Mouse (Mus musculus): Measurements from ENCODE around the gene Nol3. TPM values are rescaled to one million over a fixed set of nuclear protein-coding genes. Genes with fewer than 3 reads are reported as not detected.

Gene Nol3
- polyA plus RNA-seq, 1 experiment from 2014 or later, result 1.2 TPM

- H3K4me1 ChIP-seq (replicated peaks; ENCODE audit: control insufficient read depth, insufficient read depth), result no peaks in the 10 kb centered on the region
- TF ChIP-seq EP300 (optimal IDR thresholded peaks at IDR 0.05), result no peak
- H3K36me3 ChIP-seq (ENCODE audit: control insufficient read depth, insufficient read depth, low read length), result no peaks in the 10 kb centered on the region
- H3K9me3 ChIP-seq (ENCODE audit: control insufficient read depth, low read length), result no peaks in the 10 kb centered on the region
- H3K4me2 ChIP-seq (replicated peaks; ENCODE audit: low read depth), result no peak overlapping the region
- ATAC-seq (ENCODE audit: low FRiP score, low TSS enrichment), result no peak
- no peak overlapping the region for H3K27ac ChIP-seq (replicated peaks)
- no peaks in the 10 kb centered on the region for H3K27me3 ChIP-seq (ENCODE audit: control insufficient read depth, insufficient read depth, low read length)
- no peak for DNase-seq (ENCODE audit: low spot score)
- 83% methylated on average over 4 of the region's 4 CpGs for WGBS
- H3K9ac ChIP-seq (ENCODE audit: low read length), result no peak overlapping the region
- H3K4me3 ChIP-seq (ENCODE audit: low read depth, low read length), result no peak overlapping the region
Observed at GRCm38 (mm10) chr8:105282239-105282638, 6.3 kb downstream of the Nol3 start.

GRCm38 (mm10) chr8:105283074-105283473 lies 7.1 kb downstream of the Nol3 start:
- 39% methylated on average over 22 of the region's 23 CpGs for WGBS
- H3K4me1 ChIP-seq (replicated peaks; ENCODE audit: control insufficient read depth, insufficient read depth), result no peaks in the 10 kb centered on the region
- no peak overlapping the region; the same call in 1 of the 2 replicates for H3K4me2 ChIP-seq (replicated peaks; ENCODE audit: low read depth)
- H3K9ac ChIP-seq (ENCODE audit: low read length), result no peak overlapping the region
- H3K4me3 ChIP-seq (ENCODE audit: low read depth, low read length), result no peak overlapping the region
- TF ChIP-seq EP300 (optimal IDR thresholded peaks at IDR 0.05) (no peak), CTCF (IDR thresholded peaks at IDR 0.05; ENCODE audit: low read depth) (peak; percentile 90)
- H3K36me3 ChIP-seq (ENCODE audit: control insufficient read depth, insufficient read depth, low read length), result no peaks in the 10 kb centered on the region
- peak; percentile 77 for DNase-seq (ENCODE audit: low spot score)
- H3K27ac ChIP-seq (replicated peaks), result no peak overlapping the region
- no peaks in the 10 kb centered on the region for H3K27me3 ChIP-seq (ENCODE audit: control insufficient read depth, insufficient read depth, low read length)
- ATAC-seq (ENCODE audit: low FRiP score, low TSS enrichment), result peak; percentile 62
- no peaks in the 10 kb centered on the region for H3K9me3 ChIP-seq (ENCODE audit: control insufficient read depth, low read length)

- TF ChIP-seq EP300 (optimal IDR thresholded peaks at IDR 0.05), result no peak
- TF ChIP-seq CTCF (IDR thresholded peaks at IDR 0.05; ENCODE audit: low read depth), result no peak
- H3K4me1 ChIP-seq (replicated peaks; ENCODE audit: control insufficient read depth, insufficient read depth), result peaks cover 8% of the 10 kb centered on the region
- no peak overlapping the region for H3K4me3 ChIP-seq (ENCODE audit: low read depth, low read length)
- no peaks in the 10 kb centered on the region for H3K27me3 ChIP-seq (ENCODE audit: control insufficient read depth, insufficient read depth, low read length)
- no peak overlapping the region for H3K4me2 ChIP-seq (replicated peaks; ENCODE audit: low read depth)
- DNase-seq (ENCODE audit: low spot score), result no peak
- H3K9me3 ChIP-seq (ENCODE audit: control insufficient read depth, low read length), result no peaks in the 10 kb centered on the region
- no peaks in the 10 kb centered on the region for H3K36me3 ChIP-seq (ENCODE audit: control insufficient read depth, insufficient read depth, low read length)
- no peak overlapping the region for H3K27ac ChIP-seq (replicated peaks)
- no peak for ATAC-seq (ENCODE audit: low FRiP score, low TSS enrichment)
- 43% methylated on average over 12 of the region's 12 CpGs for WGBS
- no peak overlapping the region for H3K9ac ChIP-seq (ENCODE audit: low read length)
Observed at GRCm38 (mm10) chr8:105285514-105285913, 9.6 kb downstream of the Nol3 start.

- TF ChIP-seq CTCF (IDR thresholded peaks at IDR 0.05; ENCODE audit: low read depth) (no peak), EP300 (optimal IDR thresholded peaks at IDR 0.05) (no peak)
- 90% methylated on average over 4 of the region's 4 CpGs for WGBS
- H3K27me3 ChIP-seq (ENCODE audit: control insufficient read depth, insufficient read depth, low read length), result no peaks in the 10 kb centered on the region
Observed at GRCm38 (mm10) chr8:105286907-105287306, 11.0 kb downstream of the Nol3 start.

GRCm38 (mm10) chr8:105288231-105288630 lies 12.3 kb downstream of the Nol3 start:
- Histone ChIP-seq H3K4me2 (replicated peaks; ENCODE audit: low read depth) (no peak overlapping the region), H3K36me3 (ENCODE audit: control insufficient read depth, insufficient read depth, low read length) (no peaks in the 10 kb centered on the region), H3K4me1 (replicated peaks; ENCODE audit: control insufficient read depth, insufficient read depth) (peaks cover 8% of the 10 kb centered on the region), H3K9me3 (ENCODE audit: control insufficient read depth, low read length) (no peaks in the 10 kb centered on the region), H3K27ac (replicated peaks) (no peak overlapping the region), H3K9ac (ENCODE audit: low read length) (no peak overlapping the region), H3K4me3 (ENCODE audit: low read depth, low read length) (no peak overlapping the region), H3K27me3 (ENCODE audit: control insufficient read depth, insufficient read depth, low read length) (no peaks in the 10 kb centered on the region)
- TF ChIP-seq EP300 (optimal IDR thresholded peaks at IDR 0.05) (no peak), CTCF (IDR thresholded peaks at IDR 0.05; ENCODE audit: low read depth) (no peak)
- WGBS, result 80% methylated on average over 5 of the region's 5 CpGs
- ATAC-seq (ENCODE audit: low FRiP score, low TSS enrichment) (no peak), DNase-seq (ENCODE audit: low spot score) (no peak)

More at GRCm38 (mm10) chr8:105286907-105287306, 11.0 kb downstream of the Nol3 start:
- no peak for ATAC-seq (ENCODE audit: low FRiP score, low TSS enrichment)
- H3K9me3 ChIP-seq (ENCODE audit: control insufficient read depth, low read length), result no peaks in the 10 kb centered on the region
- H3K4me2 ChIP-seq (replicated peaks; ENCODE audit: low read depth), result no peak overlapping the region
- H3K36me3 ChIP-seq (ENCODE audit: control insufficient read depth, insufficient read depth, low read length), result no peaks in the 10 kb centered on the region
- DNase-seq (ENCODE audit: low spot score), result no peak
- peaks cover 8% of the 10 kb centered on the region for H3K4me1 ChIP-seq (replicated peaks; ENCODE audit: control insufficient read depth, insufficient read depth)
- H3K27ac ChIP-seq (replicated peaks), result no peak overlapping the region
- no peak overlapping the region for H3K4me3 ChIP-seq (ENCODE audit: low read depth, low read length)
- no peak overlapping the region for H3K9ac ChIP-seq (ENCODE audit: low read length)

GRCm38 (mm10) chr8:105288958-105289732 lies 13.2 kb downstream of the Nol3 start:
- H3K9me3 ChIP-seq (ENCODE audit: control insufficient read depth, low read length), result no peaks in the 10 kb centered on the region
- under 1% methylated on average over 53 of the region's 53 CpGs for WGBS
- ATAC-seq (ENCODE audit: low FRiP score, low TSS enrichment) (peak; percentile 94), DNase-seq (ENCODE audit: low spot score) (peak; percentile 94)
- H3K36me3 ChIP-seq (ENCODE audit: control insufficient read depth, insufficient read depth, low read length), result no peaks in the 10 kb centered on the region
- TF ChIP-seq CTCF (IDR thresholded peaks at IDR 0.05; ENCODE audit: low read depth) (peak; percentile 57), EP300 (optimal IDR thresholded peaks at IDR 0.05) (no peak)
- peaks cover 8% of the 10 kb centered on the region for H3K4me1 ChIP-seq (replicated peaks; ENCODE audit: control insufficient read depth, insufficient read depth)
- H3K4me2 ChIP-seq (replicated peaks; ENCODE audit: low read depth), result peak overlapping the region; percentile 84
- H3K27ac ChIP-seq (replicated peaks), result peak overlapping the region; percentile 84
- H3K27me3 ChIP-seq (ENCODE audit: control insufficient read depth, insufficient read depth, low read length), result no peaks in the 10 kb centered on the region
- H3K9ac ChIP-seq (ENCODE audit: low read length), result peak overlapping the region; percentile 47
- peak overlapping the region; percentile 48 for H3K4me3 ChIP-seq (ENCODE audit: low read depth, low read length)

Data from stomach, postnatal 0 days (tissue).